Mouse (Mus musculus) intestine, embryonic 16.5 days (tissue): Measurements from ENCODE around the gene Galnt18. TPM values are rescaled to one million over a fixed set of nuclear protein-coding genes. Genes with fewer than 3 reads are reported as not detected.

Source experiments
- ATAC-seq: fragments of 200-750 bp; cut with Nextera tagmentation; 2 replicates; pipeline ENCODE4 v1.8.0; 2017; ENCODE audit warnings: moderate TSS enrichment, moderate library complexity
- H3K27ac ChIP-seq: fragments of 300-500 bp; sonication (generic); 2 replicates; pipeline ENCODE4 v1.5.1; 2014; ENCODE audit warnings: mild to moderate bottlenecking, low read length
- H3K27me3 ChIP-seq: fragments of 300-500 bp; sonication (generic); replicated peaks from 2 replicates; pipeline ENCODE4 v1.6.1; 2014; ENCODE audit warnings: low read length, control low read depth, mixed read lengths; ENCODE audit not compliant: control insufficient read depth, insufficient read depth
- H3K36me3 ChIP-seq: fragments of 300-500 bp; sonication (generic); 2 replicates; pipeline ENCODE4 v1.6.1; 2014; ENCODE audit warnings: low read length, control low read depth; ENCODE audit not compliant: control insufficient read depth, insufficient read depth
- H3K4me1 ChIP-seq: fragments of 300-500 bp; sonication (generic); 2 replicates; pipeline ENCODE4 v1.6.1; 2014; ENCODE audit warnings: low read length, control low read depth, mixed read lengths; ENCODE audit not compliant: control insufficient read depth, insufficient read depth
- H3K4me2 ChIP-seq: fragments of 300-500 bp; sonication (generic); 2 replicates; pipeline ENCODE4 v1.6.1; 2014; ENCODE audit warnings: low read depth, low read length, control low read depth
- H3K4me3 ChIP-seq: fragments of 300-500 bp; sonication (generic); 2 replicates; pipeline ENCODE4 v1.5.1; 2014; ENCODE audit warnings: mild to moderate bottlenecking, low read length
- H3K9ac ChIP-seq: fragments of 300-500 bp; sonication (generic); 2 replicates; pipeline ENCODE4 v1.6.1; 2014; ENCODE audit warnings: low read depth, low read length
- H3K9me3 ChIP-seq: fragments of 300-500 bp; sonication (generic); 2 replicates; pipeline ENCODE4 v1.6.1; 2016; ENCODE audit warnings: low read length, control low read depth; ENCODE audit not compliant: control insufficient read depth
- WGBS: fragments of 180-500 bp; shearing (Covaris S2); extraction: QIAGEN DNeasy Blood & Tissue Kit; methylation state at CpG from one replicate; pipeline ENCODE4 v1.1.7; 2014; 5-methylcytosine and 5-hydroxymethylcytosine counted together
- polyA plus RNA-seq: library from polyadenylated mRNA; unstranded; fragments of >200 nt; fragmentation: Nextera tagmentation; extraction: Ambion mirVana; gene quantifications from 2 replicates; pipeline ENCODE4 v1.2.1, GENCODE M21; 2015

Galnt18 gene
- polyA plus RNA-seq, 1 experiment from 2014 or later, result 17.6 TPM

DNA sequence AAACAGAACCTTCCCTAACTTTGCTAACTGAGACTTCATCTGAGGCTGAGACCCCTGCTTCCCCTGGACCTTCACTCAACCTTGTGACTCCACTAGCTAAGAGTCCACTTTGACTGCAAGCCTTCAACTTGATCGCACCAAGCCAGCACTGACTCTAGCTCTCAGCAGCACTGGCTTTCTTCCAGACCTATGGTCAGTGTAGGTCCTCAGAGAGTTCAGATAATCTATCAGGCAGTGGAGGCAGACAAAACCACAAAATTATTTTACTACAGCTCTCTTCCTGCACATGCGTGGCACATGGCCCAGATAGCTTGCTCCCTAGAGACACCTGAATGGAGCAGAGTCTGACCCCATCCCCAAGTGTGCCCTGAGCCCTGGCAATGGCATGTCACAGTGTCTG, 204.7 kb downstream of the Galnt18 start:
- ATAC-seq, result no peak
- no peak overlapping the region for H3K4me2 ChIP-seq

GRCm38 (mm10) chr7:111572336-111572735, 207.4 kb downstream of the Galnt18 start:
- ATAC-seq, result no peak
- no peak overlapping the region for H3K27ac ChIP-seq
- H3K4me3 ChIP-seq, result no peak overlapping the region
- H3K9ac ChIP-seq, result no peak overlapping the region
- no peaks in the 10 kb centered on the region for H3K27me3 ChIP-seq
- H3K4me1 ChIP-seq, result no peaks in the 10 kb centered on the region
- 87% methylated on average over 2 of the region's 2 CpGs for WGBS
- H3K36me3 ChIP-seq, result no peaks in the 10 kb centered on the region
- no peaks in the 10 kb centered on the region for H3K9me3 ChIP-seq
- H3K4me2 ChIP-seq, result no peak overlapping the region

More for the DNA sequence above, 204.7 kb downstream of the Galnt18 start:
- Histone ChIP-seq H3K27me3 (no peaks in the 10 kb centered on the region), H3K9ac (no peak overlapping the region), H3K36me3 (no peaks in the 10 kb centered on the region), H3K27ac (no peak overlapping the region), H3K4me3 (no peak overlapping the region), H3K9me3 (no peaks in the 10 kb centered on the region), H3K4me1 (no peaks in the 10 kb centered on the region)
- 62% methylated on average over 2 of the region's 2 CpGs for WGBS

- 82% methylated on average over 6 of the region's 6 CpGs for WGBS
- H3K4me2 ChIP-seq, result no peak overlapping the region
- H3K36me3 ChIP-seq, result no peaks in the 10 kb centered on the region
Observed at GRCm38 (mm10) chr7:111566838-111567237, 212.9 kb downstream of the Galnt18 start.

DNA sequence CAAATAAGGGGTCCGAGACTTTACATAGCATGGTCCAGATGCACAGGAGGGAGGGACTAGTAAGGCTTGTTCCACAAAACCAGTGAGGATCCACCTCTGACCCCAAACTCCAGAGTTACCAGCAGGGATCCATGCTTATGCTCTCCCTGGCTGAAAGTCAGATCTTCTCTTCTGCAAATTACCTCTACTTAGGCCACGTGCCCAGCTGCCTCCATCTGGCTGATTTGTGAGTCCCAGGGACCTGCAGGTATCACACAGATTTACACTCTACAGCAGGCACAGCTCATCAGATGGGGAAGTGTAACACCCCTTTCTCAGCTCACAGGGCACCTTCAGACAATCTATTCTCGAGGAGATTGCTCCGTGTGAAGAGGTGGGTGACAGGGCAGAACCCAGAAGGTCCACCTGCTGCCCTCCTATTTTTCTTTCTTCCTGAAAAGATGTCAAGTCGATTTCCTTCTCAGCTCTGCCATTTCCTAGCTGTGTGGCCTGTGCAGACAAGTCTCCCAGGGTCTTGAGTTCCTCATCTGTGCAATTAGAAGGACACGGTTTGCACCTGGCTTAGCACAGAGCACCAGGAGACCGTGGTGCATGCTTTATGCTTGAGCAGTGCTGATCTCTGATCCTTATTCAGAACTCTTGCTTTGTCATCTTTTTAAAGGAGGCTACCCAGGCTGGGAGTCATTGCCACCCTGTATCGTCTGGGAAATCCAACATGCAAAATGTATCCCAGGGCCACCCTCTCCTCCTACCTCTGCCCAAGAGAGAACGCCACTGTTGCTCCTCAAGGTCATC, 216.3 kb downstream of the Galnt18 start:
- Histone ChIP-seq H3K4me1 (no peaks in the 10 kb centered on the region), H3K27me3 (no peaks in the 10 kb centered on the region), H3K9ac (no peak overlapping the region), H3K4me3 (no peak overlapping the region), H3K9me3 (no peaks in the 10 kb centered on the region), H3K27ac (no peak overlapping the region), H3K36me3 (no peaks in the 10 kb centered on the region), H3K4me2 (no peak overlapping the region)
- no peak for ATAC-seq
- WGBS, result 79% methylated on average over 9 of the region's 9 CpGs

More at GRCm38 (mm10) chr7:111566838-111567237, 212.9 kb downstream of the Galnt18 start:
- H3K27ac ChIP-seq, result no peak overlapping the region
- no peaks in the 10 kb centered on the region for H3K4me1 ChIP-seq
- H3K9me3 ChIP-seq, result no peaks in the 10 kb centered on the region
- no peak overlapping the region for H3K9ac ChIP-seq
- no peak overlapping the region for H3K4me3 ChIP-seq
- ATAC-seq, result no peak
- no peaks in the 10 kb centered on the region for H3K27me3 ChIP-seq

GRCm38 (mm10) chr7:111560097-111560496, 219.7 kb downstream of the Galnt18 start:
- no peak overlapping the region for H3K9ac ChIP-seq
- no peaks in the 10 kb centered on the region for H3K9me3 ChIP-seq
- no peaks in the 10 kb centered on the region for H3K27me3 ChIP-seq
- no peaks in the 10 kb centered on the region for H3K4me1 ChIP-seq
- WGBS, result 80% methylated on average over 3 of the region's 3 CpGs
- no peak for ATAC-seq
- H3K4me3 ChIP-seq, result no peak overlapping the region
- no peaks in the 10 kb centered on the region for H3K36me3 ChIP-seq
- no peak overlapping the region for H3K4me2 ChIP-seq
- H3K27ac ChIP-seq, result no peak overlapping the region

GRCm38 (mm10) chr7:111559011-111559410, 220.8 kb downstream of the Galnt18 start:
- no peaks in the 10 kb centered on the region for H3K9me3 ChIP-seq
- no peak for ATAC-seq
- no peak overlapping the region for H3K4me3 ChIP-seq
- H3K9ac ChIP-seq, result no peak overlapping the region
- no peak overlapping the region for H3K4me2 ChIP-seq
- H3K27ac ChIP-seq, result no peak overlapping the region
- no peaks in the 10 kb centered on the region for H3K36me3 ChIP-seq
- no peaks in the 10 kb centered on the region for H3K27me3 ChIP-seq
- H3K4me1 ChIP-seq, result no peaks in the 10 kb centered on the region
- 34% methylated on average over 3 of the region's 3 CpGs for WGBS

- H3K27me3 ChIP-seq, result no peaks in the 10 kb centered on the region
- 88% methylated on average over 1 of the region's 1 CpGs for WGBS
- ATAC-seq, result no peak
Observed at GRCm38 (mm10) chr7:111550987-111551386, 228.8 kb downstream of the Galnt18 start.

DNA sequence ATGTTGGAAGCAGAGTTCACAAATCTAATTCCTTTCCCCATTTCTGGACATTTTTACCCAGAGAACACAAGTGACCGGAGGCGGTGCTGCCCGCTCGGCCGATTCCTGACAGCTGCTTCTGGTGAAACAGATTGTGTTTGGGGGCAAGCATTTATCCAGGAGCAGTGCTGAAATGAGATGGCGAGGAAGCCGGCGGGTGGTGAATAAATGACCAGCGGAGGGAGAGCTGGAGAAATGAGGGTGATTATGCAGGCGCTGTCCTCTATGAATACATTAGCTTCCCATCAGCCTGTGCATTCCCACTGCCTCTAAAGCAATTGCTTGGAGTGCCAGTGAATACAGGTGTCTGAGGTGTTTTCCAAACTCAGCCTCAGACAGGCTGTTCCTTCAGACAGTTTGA, 232.7 kb downstream of the Galnt18 start:
- Histone ChIP-seq H3K9me3 (no peaks in the 10 kb centered on the region), H3K27me3 (no peaks in the 10 kb centered on the region), H3K27ac (no peak overlapping the region), H3K36me3 (no peaks in the 10 kb centered on the region), H3K9ac (no peak overlapping the region), H3K4me3 (no peak overlapping the region), H3K4me2 (no peak overlapping the region), H3K4me1 (no peaks in the 10 kb centered on the region; the same call in 1 of the 2 replicates)
- ATAC-seq, result no peak
- 62% methylated on average over 10 of the region's 10 CpGs for WGBS

More at GRCm38 (mm10) chr7:111550987-111551386, 228.8 kb downstream of the Galnt18 start:
- no peaks in the 10 kb centered on the region for H3K9me3 ChIP-seq
- H3K27ac ChIP-seq, result no peak overlapping the region
- H3K4me1 ChIP-seq, result no peaks in the 10 kb centered on the region; the same call in 1 of the 2 replicates
- no peak overlapping the region for H3K9ac ChIP-seq
- H3K4me3 ChIP-seq, result no peak overlapping the region
- no peaks in the 10 kb centered on the region for H3K36me3 ChIP-seq
- no peak overlapping the region for H3K4me2 ChIP-seq

DNA sequence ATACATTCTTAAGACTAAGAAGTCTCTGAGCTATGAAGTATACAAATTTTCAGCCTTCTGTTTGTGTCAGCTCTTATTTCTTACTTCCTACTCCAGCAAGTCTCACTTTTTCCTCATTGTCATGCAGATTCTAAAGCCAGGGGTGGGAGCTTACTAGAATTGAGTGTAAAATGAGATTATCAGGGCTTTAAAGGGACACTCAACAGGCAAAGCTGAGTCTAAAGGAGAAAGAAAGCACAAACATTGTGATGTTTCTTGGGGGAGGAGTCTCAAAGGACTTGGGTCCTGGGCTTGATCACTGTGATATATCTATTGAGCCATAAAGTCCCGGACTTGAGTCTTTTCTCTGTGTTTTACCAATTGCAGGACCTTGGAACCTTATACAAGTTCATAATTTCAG, 234.2 kb downstream of the Galnt18 start:
- no peaks in the 10 kb centered on the region for H3K27me3 ChIP-seq
- no peak overlapping the region for H3K27ac ChIP-seq
- H3K4me3 ChIP-seq, result no peak overlapping the region
- no peaks in the 10 kb centered on the region for H3K36me3 ChIP-seq
- no peak overlapping the region for H3K4me2 ChIP-seq
- no peaks in the 10 kb centered on the region for H3K9me3 ChIP-seq
- no peak overlapping the region for H3K9ac ChIP-seq
- no peaks in the 10 kb centered on the region; the same call in 1 of the 2 replicates for H3K4me1 ChIP-seq
- WGBS, result 74% methylated on average over 1 of the region's 1 CpGs
- no peak for ATAC-seq
